Mouse (Mus musculus) liver, embryonic 12.5 days (tissue): Measurements from ENCODE around the gene 1700037H04Rik. TPM values are rescaled to one million over a fixed set of nuclear protein-coding genes. Genes with fewer than 3 reads are reported as not detected.

Experiments used
- ATAC-seq: fragments of 200-750 bp; cut with Nextera tagmentation; 2 replicates; pipeline ENCODE4 v1.8.0; 2017; ENCODE audit warnings: moderate number of reproducible peaks, mild to moderate bottlenecking, moderate library complexity
- H3K27ac ChIP-seq: fragments of 300-500 bp; sonication (generic); 2 replicates; pipeline ENCODE4 v1.5.1; 2016; ENCODE audit warnings: mild to moderate bottlenecking
- H3K27me3 ChIP-seq: fragments of 300-500 bp; sonication (generic); replicated peaks from 2 replicates; pipeline ENCODE4 v1.6.1; 2016; ENCODE audit warnings: mild to moderate bottlenecking, moderate library complexity
- H3K36me3 ChIP-seq: fragments of 300-500 bp; sonication (generic); 2 replicates; pipeline ENCODE4 v1.6.1; 2016; ENCODE audit warnings: mild to moderate bottlenecking, moderate library complexity
- H3K4me1 ChIP-seq: fragments of 300-500 bp; sonication (generic); 2 replicates; pipeline ENCODE4 v1.6.1; 2016
- H3K4me2 ChIP-seq: fragments of 300-500 bp; sonication (generic); 2 replicates; pipeline ENCODE4 v1.6.1; 2016; ENCODE audit warnings: mild to moderate bottlenecking, moderate library complexity
- H3K4me3 ChIP-seq: fragments of 300-500 bp; sonication (generic); 2 replicates; pipeline ENCODE4 v1.5.1; 2016; ENCODE audit warnings: mild to moderate bottlenecking, moderate library complexity
- H3K9ac ChIP-seq: fragments of 300-500 bp; sonication (generic); 2 replicates; pipeline ENCODE4 v1.6.1; 2016; ENCODE audit warnings: mild to moderate bottlenecking, moderate library complexity
- H3K9me3 ChIP-seq: fragments of 300-500 bp; sonication (generic); replicated peaks from 2 replicates; pipeline ENCODE4 v1.6.1; 2016; ENCODE audit warnings: mild to moderate bottlenecking, moderate library complexity
- WGBS: fragments of 180-500 bp; shearing (Covaris S2); methylation state at CpG from one replicate; pipeline ENCODE4 v1.1.7; 2016; ENCODE audit not compliant: insufficient replicate concordance; 5-methylcytosine and 5-hydroxymethylcytosine counted together
- polyA plus RNA-seq: library from polyadenylated mRNA; unstranded; fragments of >200 nt; fragmentation: Nextera tagmentation; extraction: Ambion mirVana; gene quantifications from 2 replicates; pipeline ENCODE4 v1.2.1, GENCODE M21; 2016

The 1700037H04Rik gene
- polyA plus RNA-seq, 1 experiment from 2014 or later, result 131 TPM

GRCm38 (mm10) chr2:131191005-131191390 lies 31.1 kb upstream of the 1700037H04Rik start:
- no peak overlapping the region for H3K9ac ChIP-seq
- H3K27ac ChIP-seq, result peak overlapping the region; percentile 94
- H3K36me3 ChIP-seq, result peaks cover 79% of the 10 kb centered on the region
- peak overlapping the region; percentile 91 for H3K4me2 ChIP-seq
- H3K27me3 ChIP-seq, result no peaks in the 10 kb centered on the region
- peaks cover 49% of the 10 kb centered on the region for H3K4me1 ChIP-seq
- WGBS, result 73% methylated on average over 7 of the region's 7 CpGs
- no peaks in the 10 kb centered on the region for H3K9me3 ChIP-seq
- ATAC-seq, result no peak
- 0 out of 2 replicates have a peak overlapping the region, but pooled peaks have one; percentile 90 for H3K4me3 ChIP-seq

- no peak for ATAC-seq
- Histone ChIP-seq H3K9me3 (no peaks in the 10 kb centered on the region), H3K27me3 (peaks cover 4% of the 10 kb centered on the region), H3K4me3 (peak overlapping the region; percentile 90), H3K4me2 (peak overlapping the region; percentile 91), H3K4me1 (peaks cover 54% of the 10 kb centered on the region), H3K36me3 (peaks cover 74% of the 10 kb centered on the region), H3K27ac (peak overlapping the region; percentile 94), H3K9ac (peak overlapping the region; percentile 97)
- 69% methylated on average over 10 of the region's 10 CpGs for WGBS
Observed at GRCm38 (mm10) chr2:131190344-131191004, 30.6 kb upstream of the 1700037H04Rik start.

GRCm38 (mm10) chr2:131189521-131190309 lies 29.8 kb upstream of the 1700037H04Rik start:
- H3K27ac ChIP-seq, result peak overlapping the region; percentile 94
- peak overlapping the region; percentile 90 for H3K4me3 ChIP-seq
- H3K4me1 ChIP-seq, result peaks cover 55% of the 10 kb centered on the region
- peak overlapping the region; percentile 91 for H3K4me2 ChIP-seq
- peaks cover 67% of the 10 kb centered on the region for H3K36me3 ChIP-seq
- H3K27me3 ChIP-seq, result peaks cover 9% of the 10 kb centered on the region
- H3K9me3 ChIP-seq, result no peaks in the 10 kb centered on the region
- peak; percentile 61 for ATAC-seq
- peak overlapping the region; percentile 97 for H3K9ac ChIP-seq
- WGBS, result 26% methylated on average over 5 of the region's 5 CpGs

GRCm38 (mm10) chr2:131188311-131188710 lies 28.4 kb upstream of the 1700037H04Rik start:
- Histone ChIP-seq H3K9me3 (no peaks in the 10 kb centered on the region), H3K36me3 (peaks cover 53% of the 10 kb centered on the region), H3K4me3 (peak overlapping the region; percentile 90), H3K27me3 (peaks cover 9% of the 10 kb centered on the region), H3K4me1 (peaks cover 55% of the 10 kb centered on the region), H3K27ac (peak overlapping the region; percentile 94), H3K9ac (peak overlapping the region; percentile 97), H3K4me2 (peak overlapping the region; percentile 91)
- 66% methylated on average over 5 of the region's 5 CpGs for WGBS
- ATAC-seq, result no peak

- Histone ChIP-seq H3K9ac (peak overlapping the region; percentile 97), H3K36me3 (peaks cover 45% of the 10 kb centered on the region), H3K4me2 (peak overlapping the region; percentile 91), H3K27me3 (peaks cover 9% of the 10 kb centered on the region), H3K4me1 (peaks cover 55% of the 10 kb centered on the region), H3K9me3 (no peaks in the 10 kb centered on the region), H3K27ac (peak overlapping the region; percentile 94), H3K4me3 (peak overlapping the region; percentile 90)
- ATAC-seq, result no peak
- 26% methylated on average over 3 of the region's 3 CpGs for WGBS
Observed at GRCm38 (mm10) chr2:131187602-131187922, 27.7 kb upstream of the 1700037H04Rik start.

- Histone ChIP-seq H3K4me1 (peaks cover 55% of the 10 kb centered on the region), H3K9ac (peak within 1 kb of the TSS; percentile 97), H3K4me3 (peak within 1 kb of the TSS; percentile 90), H3K27ac (peak within 1 kb of the TSS; percentile 94), H3K36me3 (peaks cover 39% of the 10 kb centered on the region), H3K27me3 (peaks cover 9% of the 10 kb centered on the region), H3K4me2 (peak within 1 kb of the TSS; percentile 91), H3K9me3 (no peaks in the 10 kb centered on the region)
- WGBS, result 2% methylated on average over 42 of the region's 43 CpGs
- peak; percentile 91 for ATAC-seq
Observed at GRCm38 (mm10) chr2:131186771-131187601, 27.1 kb upstream of the 1700037H04Rik start, which contains the start of the genes Cdc25b and Spef1. Gene Cdc25b (plus strand): TSS chr2:131186949. Gene Spef1 (minus strand): TSS chr2:131187282.

- peak overlapping the region; percentile 90 for H3K4me3 ChIP-seq
- peak overlapping the region; percentile 97 for H3K9ac ChIP-seq
- 4% methylated on average over 14 of the region's 14 CpGs for WGBS
- peak overlapping the region; percentile 91 for H3K4me2 ChIP-seq
- peaks cover 33% of the 10 kb centered on the region for H3K36me3 ChIP-seq
- peaks cover 55% of the 10 kb centered on the region for H3K4me1 ChIP-seq
- peaks cover 9% of the 10 kb centered on the region for H3K27me3 ChIP-seq
- peak overlapping the region; percentile 94 for H3K27ac ChIP-seq
- ATAC-seq, result peak; percentile 11
- no peaks in the 10 kb centered on the region for H3K9me3 ChIP-seq
Observed at GRCm38 (mm10) chr2:131186343-131186742, 26.5 kb upstream of the 1700037H04Rik start.

GRCm38 (mm10) chr2:131179990-131180587 lies 20.2 kb upstream of the 1700037H04Rik start, which contains the start of gene Cenpb:
Gene Cenpb (minus strand): TSS chr2:131180067.
- WGBS, result 3% methylated on average over 37 of the region's 57 CpGs
- Histone ChIP-seq H3K4me1 (peaks cover 45% of the 10 kb centered on the region), H3K27ac (peak within 1 kb of the TSS; percentile 83), H3K36me3 (peaks cover 27% of the 10 kb centered on the region), H3K9me3 (no peaks in the 10 kb centered on the region), H3K4me3 (peak within 1 kb of the TSS; percentile 75), H3K9ac (peak within 1 kb of the TSS; percentile 90), H3K4me2 (peak within 1 kb of the TSS; percentile 98), H3K27me3 (0 out of 2 replicates have a peak, but pooled peaks cover 2% of the 10 kb centered on the region)
- ATAC-seq, result peak; percentile 83

- H3K36me3 ChIP-seq, result peaks cover 27% of the 10 kb centered on the region
- peaks cover 2% of the 10 kb centered on the region; the same call in 1 of the 2 replicates for H3K27me3 ChIP-seq
- H3K4me3 ChIP-seq, result peak overlapping the region; percentile 75
- WGBS, result 1% methylated on average over 67 of the region's 67 CpGs
- H3K4me1 ChIP-seq, result peaks cover 52% of the 10 kb centered on the region
- H3K9me3 ChIP-seq, result no peaks in the 10 kb centered on the region
- peak overlapping the region; percentile 98 for H3K4me2 ChIP-seq
- ATAC-seq, result peak; percentile 65
- H3K27ac ChIP-seq, result peak overlapping the region; percentile 83
- peak overlapping the region; percentile 90 for H3K9ac ChIP-seq
Observed at GRCm38 (mm10) chr2:131179246-131179886, 19.5 kb upstream of the 1700037H04Rik start.

GRCm38 (mm10) chr2:131178828-131179245 lies 19.0 kb upstream of the 1700037H04Rik start:
- peak overlapping the region; percentile 98 for H3K4me2 ChIP-seq
- no peaks in the 10 kb centered on the region for H3K9me3 ChIP-seq
- H3K36me3 ChIP-seq, result peaks cover 27% of the 10 kb centered on the region
- ATAC-seq, result no peak
- H3K9ac ChIP-seq, result peak overlapping the region; percentile 90
- H3K27me3 ChIP-seq, result peaks cover 7% of the 10 kb centered on the region
- H3K27ac ChIP-seq, result peak overlapping the region; percentile 83
- 45% methylated on average over 26 of the region's 26 CpGs for WGBS
- peak overlapping the region; percentile 75 for H3K4me3 ChIP-seq
- H3K4me1 ChIP-seq, result peaks cover 56% of the 10 kb centered on the region
